Mouse (Mus musculus): ENCODE measurements around the gene Hoxd8. TPM values are rescaled to one million over a fixed set of nuclear protein-coding genes. Genes with fewer than 3 reads are reported as not detected.

Hoxd8 gene
- polyA plus RNA-seq (2014; fragmentation: Nextera tagmentation; extraction: Ambion mirVana): 0.09 TPM in 1 of 2 replicates, not detected in the other

- no peaks in the 10 kb centered on the region for H3K36me3 ChIP-seq (ENCODE audit: control insufficient read depth, insufficient read depth, low read length)
- under 1% methylated on average over 50 of the region's 52 CpGs for WGBS
- H3K4me2 ChIP-seq (ENCODE audit: low read length): peak within 1 kb of the TSS; percentile 50
- no peak within 1 kb of the TSS for H3K27ac ChIP-seq (ENCODE audit: low read depth, low read length)
- peak within 1 kb of the TSS; percentile 21 for H3K4me3 ChIP-seq (ENCODE audit: low read depth, low read length)
- DNase-seq (ENCODE audit: low spot score) (no peak), ATAC-seq (peak; percentile 22; the same call in 1 of the 2 replicates)
- peaks cover 4% of the 10 kb centered on the region; the same call in 1 of the 2 replicates for H3K4me1 ChIP-seq (ENCODE audit: control insufficient read depth, insufficient read depth, low read length)
- H3K9ac ChIP-seq (ENCODE audit: low read length): peak within 1 kb of the TSS; percentile 25; the same call in 1 of the 2 replicates
- H3K27me3 ChIP-seq (replicated peaks; ENCODE audit: control insufficient read depth, insufficient read depth, low read length): peaks cover 96% of the 10 kb centered on the region
- H3K9me3 ChIP-seq (replicated peaks; ENCODE audit: control insufficient read depth, low read length): no peaks in the 10 kb centered on the region
Observed at GRCm38 (mm10) chr2:74704393-74704998, at the start of gene Hoxd8. TSS of gene Hoxd8 (plus strand) at chr2:74704615.

DNA sequence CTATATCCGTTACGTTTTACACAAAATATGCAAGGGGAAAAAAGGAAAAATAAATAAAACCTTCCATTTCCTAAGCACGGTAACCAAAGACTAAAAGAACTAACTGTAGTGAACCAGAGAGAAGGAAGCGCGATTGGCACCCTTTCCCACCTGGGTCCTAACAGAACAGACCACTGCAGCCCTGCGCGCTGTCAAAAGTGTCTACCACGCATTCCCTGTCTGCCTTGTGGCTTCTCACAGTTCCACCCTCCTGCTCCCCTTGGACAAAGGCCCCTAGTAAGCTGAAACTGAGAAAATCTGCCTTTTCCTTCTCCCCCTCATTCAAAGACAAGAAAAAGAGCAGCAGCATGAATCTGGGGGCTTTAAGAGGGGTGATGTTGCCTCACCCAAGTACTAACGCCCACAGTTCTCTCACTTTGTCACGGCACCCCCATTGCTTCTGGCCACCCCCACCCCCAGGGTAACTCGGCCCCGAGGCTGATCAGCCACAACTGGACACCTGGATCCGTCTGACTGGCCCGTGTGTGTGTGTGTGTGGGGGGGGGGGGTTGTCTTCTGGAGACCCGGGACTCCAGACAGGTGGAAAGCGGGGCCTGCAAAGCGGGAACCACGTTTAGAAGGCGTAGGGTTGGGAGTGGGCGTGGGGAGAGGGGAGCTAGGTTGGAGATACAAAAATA lies 49.5 kb upstream of the Hoxd8 start:
- H3K27ac ChIP-seq (ENCODE audit: low read depth, low read length): no peak overlapping the region
- H3K4me1 ChIP-seq (ENCODE audit: control insufficient read depth, insufficient read depth, low read length): no peaks in the 10 kb centered on the region; the same call in 1 of the 2 replicates
- 2% methylated on average over 20 of the region's 20 CpGs for WGBS
- no peaks in the 10 kb centered on the region for H3K36me3 ChIP-seq (ENCODE audit: control insufficient read depth, insufficient read depth, low read length)
- DNase-seq (ENCODE audit: low spot score) (no peak), ATAC-seq (0 out of 2 replicates have a peak, but pooled peaks have one; percentile 4)
- no peak overlapping the region for H3K9ac ChIP-seq (ENCODE audit: low read length)
- no peak overlapping the region for H3K4me2 ChIP-seq (ENCODE audit: low read length)
- no peaks in the 10 kb centered on the region for H3K9me3 ChIP-seq (replicated peaks; ENCODE audit: control insufficient read depth, low read length)
- H3K27me3 ChIP-seq (replicated peaks; ENCODE audit: control insufficient read depth, insufficient read depth, low read length): peaks cover 65% of the 10 kb centered on the region
- H3K4me3 ChIP-seq (ENCODE audit: low read depth, low read length): peak overlapping the region; percentile 21; the same call in 1 of the 2 replicates

DNA sequence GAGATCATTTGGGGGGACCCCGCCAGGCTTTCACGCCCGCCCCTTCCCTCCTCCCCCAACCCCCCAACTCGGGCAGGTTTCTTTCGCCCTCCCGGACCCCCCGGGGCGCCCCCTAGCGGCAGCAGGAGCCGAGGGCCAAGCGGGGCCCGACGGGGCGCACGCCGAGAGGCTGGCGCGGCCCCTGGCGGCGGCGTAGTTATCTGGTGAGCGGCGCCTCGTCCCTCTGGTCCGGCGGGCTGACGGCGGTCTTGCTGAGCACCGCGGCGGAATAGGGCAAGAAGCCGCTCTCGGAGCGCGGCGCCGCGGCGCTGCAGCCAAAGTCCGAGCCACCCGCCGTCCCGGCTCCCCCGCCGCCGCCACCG lies 49.0 kb upstream of the Hoxd8 start:
- Histone ChIP-seq H3K4me3 (ENCODE audit: low read depth, low read length) (peak overlapping the region; percentile 21), H3K27ac (ENCODE audit: low read depth, low read length) (no peak overlapping the region), H3K27me3 (replicated peaks; ENCODE audit: control insufficient read depth, insufficient read depth, low read length) (peaks cover 62% of the 10 kb centered on the region), H3K9ac (ENCODE audit: low read length) (no peak overlapping the region), H3K36me3 (ENCODE audit: control insufficient read depth, insufficient read depth, low read length) (no peaks in the 10 kb centered on the region), H3K9me3 (replicated peaks; ENCODE audit: control insufficient read depth, low read length) (no peaks in the 10 kb centered on the region), H3K4me2 (ENCODE audit: low read length) (peak overlapping the region; percentile 46), H3K4me1 (ENCODE audit: control insufficient read depth, insufficient read depth, low read length) (no peaks in the 10 kb centered on the region; the same call in 1 of the 2 replicates)
- WGBS: 1% methylated on average over 38 of the region's 47 CpGs
- DNase-seq (ENCODE audit: low spot score): peak; percentile 27
- peak; percentile 49; the same call in 1 of the 2 replicates for ATAC-seq

GRCm38 (mm10) chr2:74655821-74656631 lies 48.4 kb upstream of the Hoxd8 start:
- Histone ChIP-seq H3K4me1 (ENCODE audit: control insufficient read depth, insufficient read depth, low read length) (no peaks in the 10 kb centered on the region; the same call in 1 of the 2 replicates), H3K4me3 (ENCODE audit: low read depth, low read length) (peak overlapping the region; percentile 21), H3K4me2 (ENCODE audit: low read length) (peak overlapping the region; percentile 46), H3K27me3 (replicated peaks; ENCODE audit: control insufficient read depth, insufficient read depth, low read length) (peaks cover 62% of the 10 kb centered on the region), H3K9ac (ENCODE audit: low read length) (peak overlapping the region; percentile 13; the same call in 1 of the 2 replicates), H3K36me3 (ENCODE audit: control insufficient read depth, insufficient read depth, low read length) (no peaks in the 10 kb centered on the region), H3K9me3 (replicated peaks; ENCODE audit: control insufficient read depth, low read length) (no peaks in the 10 kb centered on the region), H3K27ac (ENCODE audit: low read depth, low read length) (no peak overlapping the region)
- DNase-seq (ENCODE audit: low spot score): no peak
- ATAC-seq: peak; percentile 35; the same call in 1 of the 2 replicates
- 1% methylated on average over 60 of the region's 69 CpGs for WGBS

DNA sequence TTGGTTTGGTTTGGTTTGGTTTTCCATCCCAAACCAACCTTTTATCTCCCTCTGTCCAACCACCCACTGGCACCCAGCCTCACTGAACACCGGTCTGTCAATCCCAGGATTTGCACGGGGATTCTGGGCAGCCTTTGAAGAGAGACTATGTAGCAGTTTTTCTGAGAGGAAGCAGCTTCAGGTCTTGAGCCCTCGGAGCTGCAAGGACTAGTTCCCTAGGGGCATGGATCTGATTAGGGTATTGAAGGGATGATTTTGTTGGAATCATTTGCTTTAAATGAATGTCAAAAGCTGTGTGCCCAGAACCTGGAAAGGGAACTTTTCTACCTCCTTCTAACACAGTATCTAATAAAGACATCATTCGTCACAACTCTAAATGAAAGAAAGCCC lies 47.8 kb upstream of the Hoxd8 start:
- WGBS: 2% methylated on average over 4 of the region's 4 CpGs
- no peak overlapping the region for H3K4me2 ChIP-seq (ENCODE audit: low read length)
- no peak overlapping the region for H3K9ac ChIP-seq (ENCODE audit: low read length)
- H3K27ac ChIP-seq (ENCODE audit: low read depth, low read length): no peak overlapping the region
- H3K36me3 ChIP-seq (ENCODE audit: control insufficient read depth, insufficient read depth, low read length): no peaks in the 10 kb centered on the region
- H3K9me3 ChIP-seq (replicated peaks; ENCODE audit: control insufficient read depth, low read length): no peaks in the 10 kb centered on the region
- DNase-seq (ENCODE audit: low spot score) (no peak), ATAC-seq (no peak)
- H3K4me1 ChIP-seq (ENCODE audit: control insufficient read depth, insufficient read depth, low read length): no peaks in the 10 kb centered on the region; the same call in 1 of the 2 replicates
- H3K4me3 ChIP-seq (ENCODE audit: low read depth, low read length): no peak overlapping the region
- peaks cover 64% of the 10 kb centered on the region for H3K27me3 ChIP-seq (replicated peaks; ENCODE audit: control insufficient read depth, insufficient read depth, low read length)

GRCm38 (mm10) chr2:74657251-74658023 lies 47.0 kb upstream of the Hoxd8 start:
- 2% methylated on average over 62 of the region's 62 CpGs for WGBS
- peak; percentile 31 for DNase-seq (ENCODE audit: low spot score)
- no peak overlapping the region for H3K27ac ChIP-seq (ENCODE audit: low read depth, low read length)

DNA sequence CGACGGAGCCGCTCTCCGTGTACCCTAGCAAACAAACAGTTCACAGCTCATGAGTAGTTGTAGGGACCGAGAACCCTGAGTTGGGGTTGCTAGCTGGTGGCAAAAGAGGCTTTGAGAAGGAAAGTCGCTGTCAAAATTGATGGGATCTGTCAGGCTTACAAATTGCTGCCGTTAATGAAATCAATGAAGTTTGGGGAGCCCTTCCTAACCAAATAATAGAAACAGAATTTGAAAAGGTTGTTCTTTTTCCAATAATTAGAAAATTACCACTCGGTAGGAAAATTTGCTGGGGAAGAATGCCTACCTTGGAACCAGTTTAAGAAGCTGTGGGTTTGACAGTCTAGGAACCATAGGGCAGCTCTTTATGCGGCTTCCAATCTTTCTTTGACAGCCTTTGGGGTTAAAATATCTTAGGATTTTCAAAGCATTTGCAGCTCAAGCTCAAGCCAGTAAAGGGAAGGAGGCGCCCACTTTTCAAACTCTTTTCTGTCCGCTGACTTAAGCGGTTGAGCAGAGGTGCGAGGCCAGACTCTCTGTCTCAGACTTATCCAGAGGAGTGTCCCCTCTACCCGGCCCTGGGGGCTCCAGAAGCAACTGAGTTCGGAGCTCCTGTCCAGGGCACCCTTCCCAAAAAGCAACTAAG lies 46.3 kb upstream of the Hoxd8 start:
- H3K27ac ChIP-seq (ENCODE audit: low read depth, low read length): no peak overlapping the region
- no peak overlapping the region for H3K4me3 ChIP-seq (ENCODE audit: low read depth, low read length)
- H3K4me1 ChIP-seq (ENCODE audit: control insufficient read depth, insufficient read depth, low read length): no peaks in the 10 kb centered on the region; the same call in 1 of the 2 replicates
- H3K9me3 ChIP-seq (replicated peaks; ENCODE audit: control insufficient read depth, low read length): no peaks in the 10 kb centered on the region
- H3K9ac ChIP-seq (ENCODE audit: low read length): no peak overlapping the region
- ATAC-seq (no peak), DNase-seq (ENCODE audit: low spot score) (peak; percentile 30)
- H3K4me2 ChIP-seq (ENCODE audit: low read length): no peak overlapping the region
- under 1% methylated on average over 15 of the region's 15 CpGs for WGBS
- peaks cover 69% of the 10 kb centered on the region for H3K27me3 ChIP-seq (replicated peaks; ENCODE audit: control insufficient read depth, insufficient read depth, low read length)
- no peaks in the 10 kb centered on the region for H3K36me3 ChIP-seq (ENCODE audit: control insufficient read depth, insufficient read depth, low read length)

More at GRCm38 (mm10) chr2:74657251-74658023, 47.0 kb upstream of the Hoxd8 start:
- no peak overlapping the region for H3K4me2 ChIP-seq (ENCODE audit: low read length)
- no peak overlapping the region for H3K9ac ChIP-seq (ENCODE audit: low read length)
- no peaks in the 10 kb centered on the region; the same call in 1 of the 2 replicates for H3K4me1 ChIP-seq (ENCODE audit: control insufficient read depth, insufficient read depth, low read length)
- peaks cover 64% of the 10 kb centered on the region for H3K27me3 ChIP-seq (replicated peaks; ENCODE audit: control insufficient read depth, insufficient read depth, low read length)
- H3K36me3 ChIP-seq (ENCODE audit: control insufficient read depth, insufficient read depth, low read length): no peaks in the 10 kb centered on the region
- H3K4me3 ChIP-seq (ENCODE audit: low read depth, low read length): no peak overlapping the region
- no peaks in the 10 kb centered on the region for H3K9me3 ChIP-seq (replicated peaks; ENCODE audit: control insufficient read depth, low read length)
- ATAC-seq: no peak

Data from forebrain, embryonic 14.5 days (tissue).